Mouse (Mus musculus): Measurements from ENCODE around the gene Sept12. TPM values are rescaled to one million over a fixed set of nuclear protein-coding genes. Genes with fewer than 3 reads are reported as not detected.

Gene Sept12
- polyA plus RNA-seq, 2 experiments: 0.05 TPM; not detected in 1

GRCm38 (mm10) chr16:4943431-4943830 lies 54.2 kb downstream of the Sept12 start:
- peaks cover 76% of the 10 kb centered on the region for H3K36me3 ChIP-seq (ENCODE audit: control insufficient read depth, insufficient read depth, low read length)
- DNase-seq (ENCODE audit: low spot score) (no peak), ATAC-seq (ENCODE audit: low FRiP score, low read depth) (no peak)
- H3K4me1 ChIP-seq (ENCODE audit: control insufficient read depth, insufficient read depth, low read length): 0 out of 2 replicates have a peak, but pooled peaks cover 5% of the 10 kb centered on the region
- no peak overlapping the region for H3K9ac ChIP-seq (ENCODE audit: low read depth, low read length, severe bottlenecking)
- no peak for TF ChIP-seq POLR2A (IDR thresholded peaks at IDR 0.05; ENCODE audit: borderline replicate concordance, extremely low read depth, insufficient read depth, insufficient read length)
- H3K27ac ChIP-seq (replicated peaks; ENCODE audit: low read depth, low read length): no peak overlapping the region
- no peaks in the 10 kb centered on the region for H3K27me3 ChIP-seq (ENCODE audit: control insufficient read depth, insufficient read depth, low read length)
- WGBS: 87% methylated on average over 3 of the region's 3 CpGs
- no peak overlapping the region for H3K4me2 ChIP-seq (replicated peaks; ENCODE audit: low read depth, low read length, severe bottlenecking)
- H3K9me3 ChIP-seq (ENCODE audit: control insufficient read depth, low read length): no peaks in the 10 kb centered on the region
- H3K4me3 ChIP-seq (replicated peaks; ENCODE audit: low read length): no peak overlapping the region

GRCm38 (mm10) chr16:4942868-4943267 lies 54.8 kb downstream of the Sept12 start:
- Histone ChIP-seq H3K9ac (ENCODE audit: low read depth, low read length, severe bottlenecking) (no peak overlapping the region), H3K27me3 (ENCODE audit: control insufficient read depth, insufficient read depth, low read length) (no peaks in the 10 kb centered on the region), H3K36me3 (ENCODE audit: control insufficient read depth, insufficient read depth, low read length) (peaks cover 75% of the 10 kb centered on the region), H3K4me2 (replicated peaks; ENCODE audit: low read depth, low read length, severe bottlenecking) (no peak overlapping the region), H3K4me3 (replicated peaks; ENCODE audit: low read length) (no peak overlapping the region), H3K27ac (replicated peaks; ENCODE audit: low read depth, low read length) (no peak overlapping the region), H3K4me1 (ENCODE audit: control insufficient read depth, insufficient read depth, low read length) (0 out of 2 replicates have a peak, but pooled peaks cover 5% of the 10 kb centered on the region), H3K9me3 (ENCODE audit: control insufficient read depth, low read length) (no peaks in the 10 kb centered on the region)
- WGBS: 89% methylated on average over 8 of the region's 8 CpGs
- no peak for DNase-seq (ENCODE audit: low spot score)
- ATAC-seq (ENCODE audit: low FRiP score, low read depth): no peak
- TF ChIP-seq POLR2A (IDR thresholded peaks at IDR 0.05; ENCODE audit: borderline replicate concordance, extremely low read depth, insufficient read depth, insufficient read length): no peak

GRCm38 (mm10) chr16:4941016-4941415 lies 56.6 kb downstream of the Sept12 start:
- Histone ChIP-seq H3K4me3 (replicated peaks; ENCODE audit: low read length) (no peak overlapping the region), H3K27ac (replicated peaks; ENCODE audit: low read depth, low read length) (no peak overlapping the region), H3K9ac (ENCODE audit: low read depth, low read length, severe bottlenecking) (no peak overlapping the region), H3K36me3 (ENCODE audit: control insufficient read depth, insufficient read depth, low read length) (peaks cover 75% of the 10 kb centered on the region), H3K4me1 (ENCODE audit: control insufficient read depth, insufficient read depth, low read length) (0 out of 2 replicates have a peak, but pooled peaks cover 5% of the 10 kb centered on the region), H3K27me3 (ENCODE audit: control insufficient read depth, insufficient read depth, low read length) (no peaks in the 10 kb centered on the region), H3K4me2 (replicated peaks; ENCODE audit: low read depth, low read length, severe bottlenecking) (no peak overlapping the region), H3K9me3 (ENCODE audit: control insufficient read depth, low read length) (no peaks in the 10 kb centered on the region)
- no peak for TF ChIP-seq POLR2A (IDR thresholded peaks at IDR 0.05; ENCODE audit: borderline replicate concordance, extremely low read depth, insufficient read depth, insufficient read length)
- no peak for ATAC-seq (ENCODE audit: low FRiP score, low read depth)
- DNase-seq (ENCODE audit: low spot score): no peak

DNA sequence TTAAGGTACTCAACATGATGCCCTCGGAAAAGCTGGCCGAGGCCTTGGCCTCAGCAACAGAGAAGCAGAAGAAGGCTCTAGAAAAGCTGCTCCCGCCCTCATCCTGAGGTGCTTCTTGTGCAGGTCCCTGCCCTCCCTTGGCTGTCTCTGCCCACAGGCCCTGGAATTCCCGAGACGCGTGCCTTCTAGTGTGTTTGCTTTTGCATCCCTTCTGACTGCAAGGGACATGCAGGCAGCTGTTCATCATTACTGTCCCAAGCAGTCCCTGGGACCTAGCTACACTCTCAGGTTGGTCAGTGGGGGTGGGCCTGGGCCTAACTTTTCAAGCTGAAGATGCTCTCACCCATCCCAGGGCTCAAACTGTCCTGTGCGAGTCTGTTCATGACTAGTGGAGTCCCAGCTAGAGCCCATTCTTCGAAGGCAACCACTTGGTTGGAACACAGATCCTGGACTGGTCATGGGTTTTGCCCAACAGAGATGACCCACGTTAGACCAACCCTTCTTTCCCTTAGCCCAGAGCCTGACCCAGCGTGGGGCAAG lies 57.3 kb downstream of the Sept12 start:
- WGBS: 87% methylated on average over 10 of the region's 10 CpGs
- Histone ChIP-seq H3K9me3 (ENCODE audit: control insufficient read depth, low read length) (no peaks in the 10 kb centered on the region), H3K27me3 (ENCODE audit: control insufficient read depth, insufficient read depth, low read length) (no peaks in the 10 kb centered on the region), H3K4me2 (replicated peaks; ENCODE audit: low read depth, low read length, severe bottlenecking) (no peak overlapping the region), H3K4me3 (replicated peaks; ENCODE audit: low read length) (peak overlapping the region; percentile 82; the same call in 1 of the 2 replicates), H3K9ac (ENCODE audit: low read depth, low read length, severe bottlenecking) (no peak overlapping the region), H3K36me3 (ENCODE audit: control insufficient read depth, insufficient read depth, low read length) (peaks cover 75% of the 10 kb centered on the region), H3K4me1 (ENCODE audit: control insufficient read depth, insufficient read depth, low read length) (0 out of 2 replicates have a peak, but pooled peaks cover 5% of the 10 kb centered on the region), H3K27ac (replicated peaks; ENCODE audit: low read depth, low read length) (no peak overlapping the region)
- ATAC-seq (ENCODE audit: low FRiP score, low read depth) (no peak), DNase-seq (ENCODE audit: low spot score) (no peak)
- TF ChIP-seq POLR2A (IDR thresholded peaks at IDR 0.05; ENCODE audit: borderline replicate concordance, extremely low read depth, insufficient read depth, insufficient read length): no peak

GRCm38 (mm10) chr16:4939412-4939811 lies 58.2 kb downstream of the Sept12 start:
- Histone ChIP-seq H3K4me1 (ENCODE audit: control insufficient read depth, insufficient read depth, low read length) (0 out of 2 replicates have a peak, but pooled peaks cover 5% of the 10 kb centered on the region), H3K27ac (replicated peaks; ENCODE audit: low read depth, low read length) (peak overlapping the region; percentile 72), H3K9me3 (ENCODE audit: control insufficient read depth, low read length) (no peaks in the 10 kb centered on the region), H3K36me3 (ENCODE audit: control insufficient read depth, insufficient read depth, low read length) (peaks cover 74% of the 10 kb centered on the region), H3K4me3 (replicated peaks; ENCODE audit: low read length) (peak overlapping the region; percentile 82), H3K9ac (ENCODE audit: low read depth, low read length, severe bottlenecking) (peak overlapping the region; percentile 85), H3K27me3 (ENCODE audit: control insufficient read depth, insufficient read depth, low read length) (no peaks in the 10 kb centered on the region), H3K4me2 (replicated peaks; ENCODE audit: low read depth, low read length, severe bottlenecking) (peak overlapping the region; percentile 75)
- DNase-seq (ENCODE audit: low spot score) (no peak), ATAC-seq (ENCODE audit: low FRiP score, low read depth) (peak; percentile 23)
- TF ChIP-seq POLR2A (IDR thresholded peaks at IDR 0.05; ENCODE audit: borderline replicate concordance, extremely low read depth, insufficient read depth, insufficient read length): no peak
- 2% methylated on average over 14 of the region's 16 CpGs for WGBS

Measured in limb, embryonic 14.5 days (tissue).